Mouse (Mus musculus) brown adipose tissue, adult 24 weeks (tissue): ENCODE measurements around the gene Tcf12. TPM values are rescaled to one million over a fixed set of nuclear protein-coding genes. Genes with fewer than 3 reads are reported as not detected.

ENCODE experiments used
- H3K27ac ChIP-seq: fragments of 200-500 bp; replicated peaks from 2 replicates; pipeline ENCODE4 v1.5.1; 2012; ENCODE audit warnings: low read depth, mild to moderate bottlenecking, low read length
- H3K4me1 ChIP-seq: fragments of 200-500 bp; 2 replicates; pipeline ENCODE4 v1.6.1; 2012; ENCODE audit warnings: low read length, mixed read lengths; ENCODE audit not compliant: control insufficient read depth, insufficient read depth, insufficient read length
- H3K4me3 ChIP-seq: fragments of 200-500 bp; 2 replicates; pipeline ENCODE4 v1.5.1; 2012; ENCODE audit warnings: low read depth, mild to moderate bottlenecking, low read length, moderate library complexity; ENCODE audit not compliant: insufficient read depth
- polyA plus RNA-seq: library from polyadenylated mRNA; stranded (reverse); fragments of >200 nt; gene quantifications from 2 replicates; pipeline ENCODE4 v1.2.4, GENCODE M21; 2012; ENCODE audit not compliant: missing spikeins, insufficient read depth, insufficient read length

Tcf12 gene
- polyA plus RNA-seq, 1 experiment, result 32.8 TPM

DNA sequence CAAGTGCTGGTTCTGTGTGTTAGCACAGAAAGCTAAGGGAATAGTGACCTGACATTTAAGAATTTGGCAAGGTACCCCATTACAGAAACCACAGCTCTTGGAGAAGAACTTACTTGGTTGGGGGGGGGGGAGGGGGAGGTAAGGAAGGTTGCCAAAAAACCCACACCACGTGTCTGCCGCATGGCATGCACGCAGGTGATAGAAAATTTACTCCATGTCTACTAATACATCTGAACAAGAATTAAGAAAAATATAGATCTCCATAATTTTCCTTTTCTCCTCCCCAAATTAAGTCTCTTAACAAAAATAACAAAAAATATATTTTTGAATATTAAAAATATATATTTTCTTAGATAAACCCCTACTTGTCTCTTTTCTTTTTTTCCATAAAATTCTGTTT lies 75.4 kb downstream of the Tcf12 start:
- peaks cover 4% of the 10 kb centered on the region; the same call in 1 of the 2 replicates for H3K4me1 ChIP-seq
- no peak overlapping the region for H3K4me3 ChIP-seq
- H3K27ac ChIP-seq, result no peak overlapping the region

DNA sequence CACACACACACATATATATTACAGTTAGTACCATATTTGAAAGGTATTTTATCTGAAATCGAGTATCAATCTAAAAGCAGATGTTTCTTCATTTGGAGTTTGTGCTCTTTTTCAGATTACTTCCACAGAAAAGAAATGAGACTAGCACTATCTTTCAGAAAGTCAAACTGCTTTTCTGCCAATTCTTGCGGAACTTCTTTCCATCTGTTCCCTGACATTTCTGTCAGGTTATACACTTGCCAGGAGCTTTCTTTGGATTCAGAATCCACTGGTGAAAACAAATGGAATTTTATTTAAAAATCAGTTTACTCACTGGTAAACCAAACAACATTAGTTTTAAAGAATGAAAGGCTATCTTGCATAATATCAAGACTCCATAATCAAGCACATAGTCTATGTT lies 78.4 kb downstream of the Tcf12 start:
- peaks cover 4% of the 10 kb centered on the region for H3K4me1 ChIP-seq
- H3K27ac ChIP-seq, result no peak overlapping the region
- no peak overlapping the region for H3K4me3 ChIP-seq

DNA sequence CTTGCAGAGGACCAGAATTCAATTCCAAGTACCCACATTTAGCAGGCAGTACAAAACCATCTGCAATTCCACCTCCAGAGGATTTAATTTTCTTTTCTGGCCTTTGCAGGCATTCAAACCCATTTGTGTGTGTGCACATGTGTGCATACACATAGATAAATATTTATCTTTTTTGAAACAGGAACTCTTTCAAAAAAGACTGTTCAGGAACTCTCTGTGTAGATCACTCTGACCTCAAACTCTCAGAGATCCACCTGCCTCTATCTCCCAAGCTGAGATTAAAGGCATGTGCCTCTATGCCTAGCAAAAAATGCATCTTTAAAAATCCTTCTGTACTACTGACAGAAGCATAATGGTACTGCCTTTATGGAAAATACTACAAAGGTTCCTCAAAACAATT lies 81.4 kb downstream of the Tcf12 start:
- H3K4me1 ChIP-seq, result peaks cover 4% of the 10 kb centered on the region
- H3K27ac ChIP-seq, result no peak overlapping the region
- no peak overlapping the region for H3K4me3 ChIP-seq

DNA sequence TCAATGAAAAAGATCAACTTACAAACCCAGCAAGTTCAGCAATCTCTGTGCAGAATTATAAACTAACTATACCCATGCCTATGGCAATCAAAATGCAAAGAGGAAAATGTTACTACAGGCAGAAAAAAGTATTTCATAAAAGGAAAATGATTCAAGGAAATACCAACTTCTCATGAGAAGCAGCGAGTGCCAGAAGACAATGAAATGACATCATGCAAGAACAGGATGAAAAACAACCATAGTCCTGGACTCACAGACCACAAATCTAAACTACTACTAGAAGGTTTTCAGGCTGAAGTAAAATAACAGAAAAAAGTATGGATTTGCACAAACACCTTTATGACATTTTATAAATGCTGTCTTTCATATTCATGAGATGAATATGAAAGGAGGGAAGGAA lies 82.1 kb downstream of the Tcf12 start:
- Histone ChIP-seq H3K27ac (no peak overlapping the region), H3K4me3 (no peak overlapping the region), H3K4me1 (peaks cover 4% of the 10 kb centered on the region)

DNA sequence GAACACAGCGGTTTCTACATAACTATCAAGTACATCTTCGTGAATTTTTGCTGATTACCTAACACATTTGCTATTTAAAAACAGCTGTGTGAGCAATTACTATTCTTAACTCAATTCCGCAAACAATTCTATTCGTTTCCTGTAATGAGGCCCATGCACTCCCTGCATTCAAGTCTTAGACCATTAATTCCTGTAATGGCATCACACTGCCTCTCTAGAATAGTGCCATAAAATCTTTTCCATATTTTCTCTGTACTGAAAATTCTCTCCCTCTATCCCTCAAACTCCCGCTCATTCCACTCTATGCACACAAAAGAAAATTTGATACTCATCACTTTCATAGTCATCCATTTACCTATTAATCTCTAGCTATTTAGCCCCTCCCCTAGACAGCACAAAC lies 88.4 kb downstream of the Tcf12 start:
- H3K4me3 ChIP-seq, result no peak overlapping the region
- H3K4me1 ChIP-seq, result peaks cover 7% of the 10 kb centered on the region
- no peak overlapping the region for H3K27ac ChIP-seq

DNA sequence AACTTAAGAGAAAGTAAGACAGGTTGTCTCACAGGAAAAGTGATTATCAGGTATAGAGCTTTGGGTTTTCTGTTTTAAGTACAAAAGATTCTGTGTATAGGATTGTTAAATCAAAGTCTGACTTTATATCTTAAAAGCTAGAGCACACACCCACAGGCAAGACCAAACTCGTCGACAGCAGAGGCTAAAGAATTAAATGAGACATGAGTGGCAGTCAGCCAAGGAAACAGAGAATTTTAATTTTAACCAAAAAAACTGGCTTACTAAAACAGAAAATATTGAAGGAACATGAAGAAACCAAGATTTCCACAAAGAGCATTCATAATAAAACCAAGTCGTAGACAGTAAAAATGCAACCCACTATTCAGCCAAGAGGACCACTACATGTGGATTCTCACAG lies 90.2 kb downstream of the Tcf12 start:
- no peak overlapping the region for H3K27ac ChIP-seq
- H3K4me3 ChIP-seq, result no peak overlapping the region
- H3K4me1 ChIP-seq, result peaks cover 7% of the 10 kb centered on the region

DNA sequence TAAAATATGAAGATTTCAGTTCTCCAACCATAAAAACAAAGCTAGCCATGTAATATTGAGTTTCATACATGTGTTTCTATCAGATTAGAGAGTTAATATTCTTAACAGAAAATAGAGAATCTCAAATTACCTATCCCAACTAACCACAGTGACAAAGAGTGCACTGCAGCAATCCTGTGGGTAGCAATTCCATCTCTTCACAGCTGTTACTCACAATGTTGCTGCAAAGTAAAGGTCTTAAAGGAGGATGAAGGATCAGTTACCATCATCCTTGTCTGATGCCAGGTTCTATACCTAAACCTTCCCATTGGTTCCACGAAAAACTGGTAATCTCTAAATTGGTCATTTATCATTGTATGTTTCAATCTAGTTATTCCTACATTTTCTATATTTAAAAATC lies 95.7 kb downstream of the Tcf12 start:
- H3K4me3 ChIP-seq, result no peak overlapping the region
- H3K4me1 ChIP-seq, result no peaks in the 10 kb centered on the region
- no peak overlapping the region for H3K27ac ChIP-seq

DNA sequence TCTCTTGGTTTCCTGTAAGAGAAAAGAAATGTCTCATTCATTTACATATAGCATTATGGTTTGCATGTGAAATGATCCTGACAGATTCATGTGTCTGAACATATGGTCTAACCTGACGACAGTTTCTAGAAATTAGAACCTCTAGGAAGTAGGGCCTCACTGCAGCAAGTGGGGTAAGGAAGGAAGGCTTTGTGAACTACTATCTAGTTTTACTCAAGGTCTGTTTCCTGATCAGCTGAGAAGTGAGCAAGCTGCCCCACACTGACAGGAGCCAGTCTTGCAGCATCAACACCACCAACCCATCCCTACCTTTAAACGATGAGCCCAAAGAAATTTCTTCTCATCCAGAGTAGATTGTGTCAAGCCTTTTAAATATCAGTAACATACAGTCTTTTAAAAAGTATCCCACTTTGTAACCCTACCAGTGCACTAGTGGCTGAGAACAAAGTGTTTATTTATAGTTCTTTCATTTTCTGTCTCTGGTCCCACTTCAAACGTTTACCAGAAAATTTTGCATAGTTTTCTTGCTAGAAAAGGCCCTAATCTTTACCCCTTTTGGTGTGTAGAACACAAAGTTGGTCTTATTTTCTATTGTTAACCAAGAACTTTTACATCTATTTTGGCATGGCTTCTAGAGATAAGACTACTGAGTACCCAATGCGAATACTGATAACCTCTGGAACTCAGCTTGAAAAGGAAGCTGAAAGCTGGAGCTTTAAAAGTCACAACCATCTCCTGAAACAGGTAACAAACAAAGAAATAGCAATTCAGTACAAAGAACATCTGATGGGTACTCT lies 96.9 kb downstream of the Tcf12 start:
- Histone ChIP-seq H3K4me3 (no peak overlapping the region), H3K27ac (no peak overlapping the region), H3K4me1 (no peaks in the 10 kb centered on the region)

DNA sequence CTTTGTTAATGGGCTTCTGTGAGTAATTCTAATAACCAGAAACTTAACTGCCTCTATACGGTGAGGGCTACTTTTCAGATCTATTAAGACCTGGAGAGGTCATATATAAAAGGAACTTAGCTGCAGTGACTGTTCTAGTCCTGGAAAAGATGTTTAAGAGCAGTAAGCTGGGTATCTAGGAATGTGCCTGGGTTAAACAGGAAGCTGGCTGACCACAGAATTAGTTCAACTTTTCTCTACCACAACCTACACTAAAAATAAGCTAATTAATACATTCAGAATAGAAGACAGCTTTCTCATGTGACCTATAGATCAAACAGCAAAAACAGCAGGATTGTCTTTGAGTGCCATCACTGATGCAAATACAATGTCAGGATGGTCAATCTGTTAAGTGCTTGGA lies 98.1 kb downstream of the Tcf12 start:
- no peaks in the 10 kb centered on the region; the same call in 1 of the 2 replicates for H3K4me1 ChIP-seq
- H3K27ac ChIP-seq, result no peak overlapping the region
- H3K4me3 ChIP-seq, result no peak overlapping the region

DNA sequence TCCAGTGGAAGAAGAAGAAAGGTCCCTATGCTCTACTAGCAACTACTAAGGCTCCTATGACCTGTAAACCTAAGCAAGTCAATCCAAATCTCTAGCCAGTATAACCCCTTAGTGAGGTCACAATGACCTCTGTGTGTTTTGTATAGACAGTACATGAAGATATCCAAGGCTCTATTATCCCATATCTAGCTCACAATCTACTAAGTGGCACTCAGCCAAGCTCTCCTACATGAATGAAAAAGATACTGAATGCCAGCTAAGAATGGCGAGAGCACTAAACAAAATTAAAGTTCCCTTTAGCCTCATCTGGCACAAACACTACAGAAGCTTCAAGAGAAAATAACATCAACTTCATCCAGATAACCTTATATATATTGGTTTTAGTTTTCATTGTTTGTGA lies 103.0 kb downstream of the Tcf12 start:
- no peak overlapping the region for H3K4me3 ChIP-seq
- H3K4me1 ChIP-seq, result no peaks in the 10 kb centered on the region; the same call in 1 of the 2 replicates

DNA sequence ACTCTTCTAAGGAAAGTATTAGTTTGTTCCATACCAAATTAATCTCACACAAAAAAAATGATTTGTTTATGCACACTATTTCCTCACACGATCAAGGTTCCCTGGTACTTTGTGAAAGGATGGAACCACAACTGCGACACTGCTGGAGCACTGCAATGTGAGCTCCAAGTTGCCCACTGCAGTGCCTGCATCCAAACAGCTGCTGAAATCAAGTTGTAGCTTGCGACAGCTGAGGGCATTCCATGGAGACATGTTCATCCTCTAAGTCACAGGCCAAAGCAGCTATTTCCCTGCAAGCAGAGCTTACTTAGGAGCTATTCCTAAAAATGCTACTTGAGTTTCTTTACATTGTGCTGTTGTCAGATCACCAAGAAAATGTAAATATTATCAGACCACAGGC lies 120.5 kb downstream of the Tcf12 start:
- Histone ChIP-seq H3K4me3 (no peak overlapping the region), H3K27ac (no peak overlapping the region), H3K4me1 (peaks cover 7% of the 10 kb centered on the region)

More for the DNA sequence above, 103.0 kb downstream of the Tcf12 start:
- no peak overlapping the region for H3K27ac ChIP-seq

DNA sequence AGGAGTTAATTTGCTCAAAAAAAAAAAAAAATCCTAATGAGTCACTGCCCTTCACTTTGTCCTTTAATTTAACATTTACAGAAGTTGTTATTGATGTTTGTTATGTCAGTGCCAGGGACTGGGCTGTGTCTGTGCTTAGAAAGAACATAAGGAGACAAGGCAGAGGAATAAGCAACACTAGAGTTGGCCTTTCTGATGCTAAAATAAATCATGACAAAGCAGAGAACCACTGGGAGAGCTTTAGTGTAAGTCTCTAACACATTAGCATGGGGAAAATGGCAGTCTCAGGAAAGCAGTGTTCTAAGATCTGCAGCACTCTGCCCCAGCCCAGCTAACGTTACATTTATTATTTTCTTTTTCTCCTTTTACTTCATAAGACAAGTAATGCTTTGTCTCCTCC lies 121.3 kb downstream of the Tcf12 start:
- Histone ChIP-seq H3K4me1 (peaks cover 7% of the 10 kb centered on the region), H3K4me3 (no peak overlapping the region), H3K27ac (no peak overlapping the region)

DNA sequence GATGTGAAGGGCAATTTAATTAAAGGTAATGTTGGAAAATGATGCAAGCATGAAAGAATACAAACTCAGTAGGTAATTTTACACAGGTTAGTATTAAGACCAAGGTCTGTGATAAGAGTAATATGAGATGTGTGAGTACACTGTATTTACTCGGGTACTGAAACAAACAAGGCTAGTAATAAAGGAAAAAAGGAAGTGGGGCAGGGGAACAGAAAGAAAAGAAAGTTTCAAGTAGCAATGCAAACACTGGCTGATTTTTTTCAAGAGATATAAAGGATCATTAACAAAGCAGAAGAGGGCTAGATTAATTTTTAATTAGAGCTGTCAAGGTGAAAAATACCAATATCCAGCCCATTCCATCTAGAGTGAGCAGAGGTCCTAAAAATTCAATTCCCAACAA lies 122.0 kb downstream of the Tcf12 start:
- H3K4me1 ChIP-seq, result peaks cover 11% of the 10 kb centered on the region
- H3K27ac ChIP-seq, result no peak overlapping the region
- H3K4me3 ChIP-seq, result no peak overlapping the region

DNA sequence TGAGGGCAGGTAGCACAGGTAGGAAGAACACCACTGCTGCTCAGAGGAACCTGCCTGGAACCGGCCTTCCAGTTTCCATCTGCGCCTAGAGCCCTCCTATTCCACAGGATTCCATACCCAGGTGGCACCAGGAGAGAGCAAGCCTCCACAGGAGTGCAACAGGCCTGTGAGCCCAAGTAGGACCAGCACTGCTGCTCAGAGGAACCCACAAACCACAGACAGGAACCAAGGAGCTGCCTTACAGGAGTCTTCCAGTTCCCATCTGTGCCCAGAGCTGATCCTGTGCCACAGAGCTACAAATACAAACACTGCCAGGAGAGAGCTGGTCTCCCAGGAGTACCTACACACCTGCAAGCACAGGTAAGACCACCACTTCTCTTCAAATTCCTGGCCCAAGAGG lies 125.0 kb downstream of the Tcf12 start:
- Histone ChIP-seq H3K4me3 (no peak overlapping the region), H3K4me1 (peaks cover 9% of the 10 kb centered on the region; the same call in 1 of the 2 replicates), H3K27ac (no peak overlapping the region)

DNA sequence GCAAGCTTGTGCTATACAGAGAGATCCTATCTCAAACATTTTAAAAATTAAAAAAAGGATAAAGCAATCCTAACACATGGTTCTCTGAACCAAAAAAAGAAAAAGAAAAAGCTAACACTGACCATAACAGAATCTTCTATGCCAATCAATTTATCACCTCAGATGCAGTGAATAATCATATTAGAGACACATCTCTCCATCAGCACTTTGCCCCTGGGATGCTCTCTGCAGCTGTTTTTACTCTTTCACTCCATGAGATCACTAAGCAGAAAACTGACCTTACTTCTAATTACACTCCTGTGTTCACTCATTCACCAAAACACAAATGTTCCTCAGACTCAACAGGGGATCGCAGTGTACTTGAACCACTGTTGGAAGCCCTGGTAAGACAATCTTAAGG lies 128.8 kb downstream of the Tcf12 start:
- no peak overlapping the region for H3K27ac ChIP-seq
- peaks cover 15% of the 10 kb centered on the region for H3K4me1 ChIP-seq
- no peak overlapping the region for H3K4me3 ChIP-seq

DNA sequence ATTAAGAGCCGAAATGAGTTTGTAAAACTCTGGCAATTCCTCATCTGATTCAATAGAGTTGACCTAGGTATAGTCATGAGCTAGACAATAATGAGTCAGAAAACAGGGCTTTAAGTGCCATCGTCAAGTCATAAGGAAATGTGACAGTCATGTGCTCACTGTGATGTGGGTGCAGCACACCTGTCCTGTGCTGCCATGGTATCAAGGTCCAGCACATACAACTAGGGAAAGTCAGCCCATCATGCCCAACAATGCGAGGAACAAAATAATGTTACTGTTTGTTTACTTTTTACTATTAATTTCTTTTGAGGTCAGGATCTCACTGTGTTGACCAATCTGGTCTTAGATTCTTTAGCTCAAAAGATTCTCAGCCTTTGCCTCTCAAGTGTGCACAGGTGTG lies 130.6 kb downstream of the Tcf12 start:
- Histone ChIP-seq H3K4me3 (no peak overlapping the region), H3K27ac (no peak overlapping the region), H3K4me1 (peaks cover 20% of the 10 kb centered on the region)
